Mouse (Mus musculus) Patski (cell line): ENCODE data around the gene Pcsk2. TPM values are rescaled to one million over a fixed set of nuclear protein-coding genes. Genes with fewer than 3 reads are reported as not detected.

Experiments
- ATAC-seq: fragments of 100-300 bp; one replicate; pipeline ENCODE4 v1.8.0; 2021
- CTCF ChIA-PET: fragments of 350-600 bp; sonication (Branson Sonifier 250); formaldehyde crosslinking; loops from one replicate; lab custom pipeline; 2022; ENCODE audit warnings: inconsistent platforms; lab: Charles Lee
- POLR2A ChIA-PET: fragments of 350-600 bp; sonication (Branson Sonifier 250); formaldehyde crosslinking; loops from one replicate; lab custom pipeline; 2022; ENCODE audit warnings: antibody characterized with exemption, inconsistent platforms; lab: Charles Lee
- DNase-seq: peaks from one replicate; pipeline ENCODE4 v3.0.0-alpha.2; 2011; ENCODE audit warnings: low read depth, low spot score
- H3K27me3 ChIP-seq: fragments of 371-371 bp; one replicate; pipeline ENCODE4 v1.5.1; 2021
- CTCF ChIP-seq: fragments of 100-300 bp; IDR thresholded peaks from one replicate; pipeline ENCODE4 v1.5.1; 2021
- in situ Hi-C: fragments of 300-500 bp; cut with MboI; formaldehyde crosslinking; loops from 3 replicates; pipeline ENCODE4 v1.11.1; 2018; ENCODE audit warnings: low pct_unique_long_range_greater_than_20kb, mixed read lengths
- polyA plus RNA-seq: library from polyadenylated mRNA; unstranded; gene quantifications from one replicate; pipeline ENCODE4 v1.2.3, GENCODE M21; 2021

The Pcsk2 gene
- polyA plus RNA-seq, 1 experiment from 2014 or later = not detected

DNA sequence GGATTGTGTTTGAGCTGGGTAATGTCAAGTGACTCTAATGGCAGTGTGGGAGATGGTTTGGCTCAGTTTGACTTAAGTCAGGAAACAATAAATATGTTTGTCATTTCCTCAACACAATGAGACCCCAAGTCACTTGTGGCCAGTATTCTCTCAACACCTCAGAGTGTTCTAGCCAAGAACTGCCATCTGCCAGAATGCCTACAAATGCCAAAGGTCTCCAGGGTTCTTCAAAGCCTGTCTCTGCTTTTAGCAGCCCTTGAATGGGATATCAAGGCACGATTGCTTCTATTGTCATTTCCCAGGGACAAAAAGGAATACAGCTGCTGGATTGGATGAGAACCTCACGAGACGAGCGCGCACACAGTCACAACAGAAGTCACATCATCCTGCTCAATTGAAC, 100.0 kb downstream of the Pcsk2 start:
- no peak for TF ChIP-seq CTCF
- ChIA-PET POLR2A (no interaction called here), CTCF (no interaction called here)
- ATAC-seq (no peak), DNase-seq (no peak)
- peaks cover 11% of the 10 kb centered on the region for H3K27me3 ChIP-seq
- in situ Hi-C loops = no loop called here

DNA sequence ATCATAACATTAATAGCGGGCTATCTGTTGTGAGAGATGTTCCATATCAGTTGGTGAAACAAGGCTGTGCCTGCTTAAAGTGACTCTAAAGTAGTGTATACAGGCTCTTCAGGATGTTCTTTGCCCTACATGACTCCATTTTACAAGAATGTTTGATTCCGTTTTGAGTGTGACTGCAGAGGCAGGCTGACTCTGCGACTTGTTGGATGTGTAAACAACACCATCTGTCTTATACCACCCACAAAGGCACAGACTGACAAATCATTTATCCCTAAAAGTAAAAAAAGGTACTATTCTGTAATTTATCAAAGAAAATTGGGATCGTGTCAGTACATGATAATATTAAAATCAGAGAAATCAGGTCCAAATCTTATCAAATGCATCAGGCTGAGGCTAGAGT, 108.7 kb downstream of the Pcsk2 start:
- peaks cover 12% of the 10 kb centered on the region for H3K27me3 ChIP-seq
- in situ Hi-C loops = no loop called here
- TF ChIP-seq CTCF = no peak
- ChIA-PET CTCF (no interaction called here), POLR2A (no interaction called here)
- ATAC-seq = no peak
- DNase-seq = no peak

DNA sequence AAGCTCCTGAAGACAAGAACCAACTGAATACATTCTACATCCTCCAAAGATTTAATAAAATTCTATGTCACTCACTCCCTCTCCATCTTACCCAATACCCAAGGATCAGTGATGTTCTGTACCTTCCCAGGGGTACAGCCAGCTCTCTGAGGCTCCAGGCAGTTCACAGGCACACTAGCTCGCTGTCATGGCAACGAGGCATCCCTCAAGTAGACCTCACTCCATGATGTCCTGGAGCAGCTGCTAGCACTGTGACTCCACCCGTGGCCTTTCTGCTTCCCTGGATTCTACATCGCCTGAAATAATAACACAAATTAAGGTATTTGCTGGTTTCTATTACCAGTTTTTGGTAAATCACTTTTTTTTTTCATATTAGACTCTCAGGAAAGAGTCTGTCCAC, 111.0 kb downstream of the Pcsk2 start:
- no peak for DNase-seq
- in situ Hi-C loops = no loop called here
- TF ChIP-seq CTCF = no peak
- ChIA-PET CTCF (no interaction called here), POLR2A (no interaction called here)
- ATAC-seq = no peak
- peaks cover 5% of the 10 kb centered on the region for H3K27me3 ChIP-seq

DNA sequence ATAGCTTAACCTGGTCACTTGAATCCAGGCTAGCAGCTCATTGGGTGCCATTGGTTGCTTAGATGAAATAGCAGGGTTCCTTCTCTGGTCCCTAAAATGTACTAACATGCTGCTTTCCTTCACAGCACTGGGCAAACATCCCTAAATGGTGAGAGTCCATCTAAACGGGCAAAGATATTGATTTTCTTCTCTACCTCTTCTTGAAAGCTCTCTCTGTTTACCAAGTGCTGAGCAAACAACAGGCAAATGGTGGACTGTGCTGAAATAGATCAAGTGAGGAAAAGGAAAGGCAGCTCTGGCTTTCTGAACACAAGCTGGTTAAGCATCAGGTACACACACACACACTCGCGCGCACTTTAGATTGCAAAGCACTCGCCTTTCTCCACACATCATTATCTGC, 120.8 kb downstream of the Pcsk2 start:
- ChIA-PET CTCF (no interaction called here), POLR2A (no interaction called here)
- in situ Hi-C loops = no loop called here
- DNase-seq (no peak), ATAC-seq (no peak)
- TF ChIP-seq CTCF = no peak
- no peaks in the 10 kb centered on the region for H3K27me3 ChIP-seq

DNA sequence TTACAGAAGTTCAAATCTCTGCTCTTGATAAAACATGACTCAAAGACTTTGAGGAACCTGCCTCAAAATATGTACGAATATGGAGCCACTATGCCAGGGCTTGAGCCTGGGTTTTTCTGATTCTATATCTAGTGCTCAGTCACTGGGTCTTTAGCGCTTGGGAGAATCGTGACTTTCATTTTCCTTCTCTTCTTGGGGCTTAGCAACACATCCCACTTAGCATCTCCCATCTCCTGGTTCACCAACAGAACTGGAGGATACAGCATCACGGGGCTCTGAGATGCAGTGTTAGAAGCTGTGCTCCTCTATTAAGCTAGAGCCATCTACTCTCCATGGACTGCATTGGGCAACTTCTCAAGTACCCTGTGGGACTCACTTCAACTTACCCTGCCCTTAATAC, 131.9 kb downstream of the Pcsk2 start:
- no peak for TF ChIP-seq CTCF
- H3K27me3 ChIP-seq = no peaks in the 10 kb centered on the region
- DNase-seq (no peak), ATAC-seq (no peak)
- POLR2A ChIA-PET = no interaction called here
- in situ Hi-C loops = no loop called here
- CTCF ChIA-PET = no interaction called here

DNA sequence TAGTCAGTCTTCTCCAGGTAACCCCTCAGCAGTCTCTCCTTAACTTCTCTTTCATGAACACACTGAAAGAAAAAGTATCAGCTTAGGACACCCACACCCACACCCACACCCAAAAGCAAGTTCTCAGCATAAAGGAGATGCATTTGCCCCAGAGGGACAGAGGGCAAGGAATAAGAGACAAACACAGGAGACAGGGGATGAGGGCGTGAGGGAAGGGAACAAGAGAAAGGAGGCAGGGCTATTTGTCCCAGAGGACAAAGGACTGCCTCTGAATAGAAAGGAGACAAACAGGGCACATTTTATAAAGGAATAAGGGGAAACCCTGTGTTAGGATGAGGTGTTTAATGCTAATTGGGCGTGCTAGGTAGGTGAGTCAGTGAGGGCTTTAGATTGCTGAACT, 133.6 kb downstream of the Pcsk2 start:
- no peaks in the 10 kb centered on the region for H3K27me3 ChIP-seq
- CTCF ChIA-PET = no interaction called here
- no peak for TF ChIP-seq CTCF
- no peak for DNase-seq
- in situ Hi-C loops = no loop called here
- POLR2A ChIA-PET = no interaction called here
- ATAC-seq = no peak

DNA sequence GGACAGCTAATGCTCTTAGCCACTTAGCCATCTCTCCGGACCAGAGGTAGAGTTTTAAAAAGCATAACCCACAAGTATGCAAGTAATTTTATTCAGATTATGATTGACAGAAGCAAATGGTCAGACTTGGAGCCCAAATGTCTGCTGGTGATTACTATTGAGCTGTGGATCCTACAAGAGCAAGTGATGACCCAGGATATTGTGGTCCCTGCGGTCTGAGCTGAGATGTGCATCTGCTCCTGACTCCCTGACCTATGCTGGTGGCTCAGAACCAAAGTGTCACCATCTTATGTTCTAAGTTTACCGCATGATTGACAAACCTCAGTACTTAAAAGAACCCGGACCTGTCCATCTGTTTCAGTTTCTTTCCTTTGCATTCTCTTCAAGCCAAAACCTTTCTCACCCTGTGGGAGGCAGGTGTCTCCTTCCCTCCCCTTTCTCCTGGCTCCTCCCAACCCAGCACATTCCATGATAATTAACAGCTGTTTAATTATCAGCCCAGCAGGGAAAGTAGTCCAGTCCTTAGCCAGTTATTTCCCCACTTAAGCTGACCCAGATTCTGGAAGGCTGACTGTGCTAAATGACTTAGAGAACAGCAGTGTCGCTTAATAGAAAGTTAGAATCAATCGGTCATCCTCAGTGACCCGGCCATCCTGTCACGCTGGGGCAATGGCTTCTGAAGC, 136.1 kb downstream of the Pcsk2 start:
- no peak for TF ChIP-seq CTCF
- in situ Hi-C loops = no loop called here
- ATAC-seq = no peak
- ChIA-PET CTCF (no interaction called here), POLR2A (no interaction called here)
- no peaks in the 10 kb centered on the region for H3K27me3 ChIP-seq
- no peak for DNase-seq

DNA sequence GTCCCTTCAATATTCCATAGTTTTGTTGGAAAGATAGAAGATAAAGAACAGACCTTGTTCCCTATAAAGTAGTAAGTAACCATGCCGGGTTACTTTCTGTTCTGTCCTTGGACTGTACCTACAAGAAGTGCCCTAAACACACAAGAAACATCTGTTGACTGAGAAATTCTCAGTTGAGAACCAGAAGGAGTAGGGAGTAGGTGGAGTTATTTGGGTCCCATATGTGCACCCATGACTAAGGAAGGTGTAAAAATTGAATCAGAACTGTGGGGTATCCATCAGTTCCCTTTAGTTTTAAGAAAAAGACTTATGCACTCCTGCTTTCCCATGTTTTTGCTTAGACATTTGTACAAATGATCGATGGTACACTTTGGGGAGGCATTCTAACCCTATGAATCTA, 137.6 kb downstream of the Pcsk2 start:
- in situ Hi-C loops = no loop called here
- ATAC-seq = no peak
- H3K27me3 ChIP-seq = no peaks in the 10 kb centered on the region
- no peak for DNase-seq
- TF ChIP-seq CTCF = no peak
- ChIA-PET CTCF (no interaction called here), POLR2A (no interaction called here)

DNA sequence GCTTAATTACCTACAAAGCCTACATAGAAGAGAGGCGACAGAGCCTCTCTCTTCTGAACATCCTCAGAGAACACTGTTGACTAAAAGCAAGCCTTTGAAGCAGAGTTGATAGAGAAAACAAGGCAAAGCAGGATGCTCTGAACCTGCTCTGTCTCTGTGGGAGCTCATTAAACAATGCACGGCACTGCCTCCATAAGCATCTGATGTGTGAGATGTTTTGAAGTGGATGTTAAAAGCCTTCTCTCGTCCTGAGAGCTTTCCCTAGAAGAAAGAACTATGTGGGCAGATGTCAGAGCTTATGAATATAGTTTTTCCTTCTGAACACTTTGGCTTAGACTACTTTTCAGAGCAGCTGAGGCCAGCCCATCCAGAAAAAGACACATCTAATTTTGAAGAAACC, 145.3 kb downstream of the Pcsk2 start:
- ChIA-PET POLR2A (no interaction called here), CTCF (no interaction called here)
- DNase-seq (no peak), ATAC-seq (no peak)
- in situ Hi-C loops = no loop called here
- TF ChIP-seq CTCF = no peak
- H3K27me3 ChIP-seq = no peaks in the 10 kb centered on the region

DNA sequence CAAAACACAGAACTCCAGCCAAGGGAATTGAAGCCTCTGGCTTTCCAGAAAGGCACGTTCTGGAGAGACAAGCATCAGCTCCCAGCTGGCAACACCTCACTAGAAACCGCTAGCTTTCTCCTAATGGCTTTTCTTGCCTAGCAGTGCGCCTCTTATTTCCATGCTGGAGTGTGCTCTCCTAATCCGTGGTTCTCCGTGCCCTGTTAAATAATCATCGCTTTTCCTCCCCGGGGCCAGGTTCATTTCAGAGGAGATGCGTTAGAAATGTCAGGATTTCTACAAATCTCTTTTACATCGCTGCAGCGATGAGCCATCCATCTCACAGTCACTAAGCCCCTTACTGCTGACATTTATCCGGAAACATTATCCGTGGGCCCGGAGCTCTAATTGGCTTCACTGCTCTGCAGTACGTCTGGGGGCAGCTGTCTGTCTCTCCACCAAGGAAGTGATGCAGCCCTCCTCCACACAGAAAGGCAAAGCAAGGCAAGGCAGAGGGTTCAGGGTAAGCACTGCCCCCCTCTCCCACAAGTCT, 150.1 kb downstream of the Pcsk2 start:
- POLR2A ChIA-PET = no interaction called here
- CTCF ChIA-PET = no interaction called here
- DNase-seq = no peak
- TF ChIP-seq CTCF = no peak
- no peaks in the 10 kb centered on the region for H3K27me3 ChIP-seq
- in situ Hi-C loops = no loop called here
- no peak for ATAC-seq

DNA sequence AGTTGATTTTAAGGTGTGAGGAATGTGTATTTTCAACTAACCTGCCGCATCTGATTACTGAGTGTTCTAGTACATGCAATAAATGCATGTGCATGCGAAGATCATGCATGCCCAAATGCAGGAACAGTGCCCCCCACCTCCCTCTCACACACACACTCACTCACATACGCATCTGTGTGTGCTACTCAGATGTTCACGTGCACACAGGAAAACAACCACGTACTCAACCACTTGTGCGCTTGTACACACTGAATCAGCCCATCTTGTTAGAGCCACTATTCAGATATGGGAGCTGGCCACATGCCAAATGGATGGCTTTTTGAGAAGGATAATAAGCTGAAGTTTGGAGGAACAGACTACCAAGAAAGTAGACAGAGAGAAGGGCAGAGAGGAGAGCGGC, 150.7 kb downstream of the Pcsk2 start:
- no peaks in the 10 kb centered on the region for H3K27me3 ChIP-seq
- no peak for DNase-seq
- ChIA-PET CTCF (no interaction called here), POLR2A (no interaction called here)
- ATAC-seq = no peak
- no peak for TF ChIP-seq CTCF
- in situ Hi-C loops = no loop called here

DNA sequence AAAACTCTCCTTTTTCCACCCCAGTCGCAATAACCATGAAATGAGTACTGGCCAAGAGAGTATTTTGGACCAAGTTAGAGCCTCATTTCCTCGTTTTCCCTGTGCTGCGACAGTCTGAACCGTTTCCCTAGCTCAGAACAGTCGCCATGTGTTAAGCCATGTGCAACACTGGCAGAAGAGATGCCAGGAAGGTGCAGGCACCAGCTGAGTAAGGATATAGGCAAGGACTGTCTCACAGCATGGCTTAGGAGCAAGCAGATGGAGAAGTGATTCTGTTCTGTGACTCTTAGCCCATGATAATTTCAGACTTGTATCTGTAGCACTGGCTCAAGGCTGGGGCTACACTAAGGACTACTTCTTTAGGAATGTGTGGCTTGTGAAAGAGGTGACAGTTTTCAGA, 155.2 kb downstream of the Pcsk2 start:
- in situ Hi-C loops = no loop called here
- POLR2A ChIA-PET = no interaction called here
- no peak for DNase-seq
- no peaks in the 10 kb centered on the region for H3K27me3 ChIP-seq
- no peak for TF ChIP-seq CTCF
- ATAC-seq = no peak
- CTCF ChIA-PET = no interaction called here
